Mouse (Mus musculus): ENCODE results near the gene Mb21d2. TPM values are rescaled to one million over a fixed set of nuclear protein-coding genes. Genes with fewer than 3 reads are reported as not detected.

The Mb21d2 gene
- polyA plus RNA-seq, 1 experiment: 35.5 TPM

DNA sequence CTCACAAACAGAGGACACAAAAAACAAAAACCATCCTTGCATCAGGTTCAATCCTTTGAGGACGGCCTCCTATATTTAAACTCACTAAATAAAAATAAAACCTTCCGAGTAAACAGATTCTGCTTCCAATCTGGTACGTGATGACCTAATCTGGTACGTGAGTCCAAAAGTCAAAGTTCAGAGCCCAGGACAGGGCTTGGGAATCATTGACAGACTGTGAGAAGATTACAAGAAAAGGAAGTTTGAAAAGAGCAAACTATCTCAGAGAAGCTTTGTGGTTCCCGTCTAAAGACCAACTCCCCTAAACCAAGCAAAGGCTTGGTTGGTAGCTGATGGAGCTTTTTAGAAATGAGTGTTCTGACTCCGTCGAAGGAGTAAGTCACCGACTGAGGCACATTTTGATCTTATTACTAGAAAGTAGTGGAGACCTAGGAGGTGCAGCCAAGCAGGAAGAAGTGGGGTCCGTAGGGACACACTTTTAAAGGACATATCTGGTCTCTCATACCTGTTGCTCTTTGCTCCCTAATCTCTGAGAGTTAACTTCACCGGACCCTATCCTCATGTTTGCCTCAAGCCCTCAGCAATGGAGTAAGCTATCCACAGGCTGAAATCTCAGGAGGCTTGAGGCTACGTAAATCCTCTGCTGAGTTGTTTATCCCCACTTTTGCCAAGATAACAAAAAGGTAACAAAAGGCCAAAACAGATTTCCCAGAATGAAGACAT lies 23.7 kb downstream of the Mb21d2 start:
- H3K4me1 ChIP-seq (ENCODE audit: control insufficient read depth, insufficient read depth, low read length): no peaks in the 10 kb centered on the region
- no peak overlapping the region for H3K27ac ChIP-seq (ENCODE audit: insufficient read depth, low read length)
- H3K4me3 ChIP-seq (ENCODE audit: insufficient read depth, low read length): no peak overlapping the region
- TF ChIP-seq POLR2A (IDR thresholded peaks at IDR 0.05; ENCODE audit: extremely low read depth, insufficient read depth, low read length): no peak
- TF ChIP-seq CTCF (IDR thresholded peaks at IDR 0.05; ENCODE audit: extremely low read depth, insufficient read depth, low read length): no peak

DNA sequence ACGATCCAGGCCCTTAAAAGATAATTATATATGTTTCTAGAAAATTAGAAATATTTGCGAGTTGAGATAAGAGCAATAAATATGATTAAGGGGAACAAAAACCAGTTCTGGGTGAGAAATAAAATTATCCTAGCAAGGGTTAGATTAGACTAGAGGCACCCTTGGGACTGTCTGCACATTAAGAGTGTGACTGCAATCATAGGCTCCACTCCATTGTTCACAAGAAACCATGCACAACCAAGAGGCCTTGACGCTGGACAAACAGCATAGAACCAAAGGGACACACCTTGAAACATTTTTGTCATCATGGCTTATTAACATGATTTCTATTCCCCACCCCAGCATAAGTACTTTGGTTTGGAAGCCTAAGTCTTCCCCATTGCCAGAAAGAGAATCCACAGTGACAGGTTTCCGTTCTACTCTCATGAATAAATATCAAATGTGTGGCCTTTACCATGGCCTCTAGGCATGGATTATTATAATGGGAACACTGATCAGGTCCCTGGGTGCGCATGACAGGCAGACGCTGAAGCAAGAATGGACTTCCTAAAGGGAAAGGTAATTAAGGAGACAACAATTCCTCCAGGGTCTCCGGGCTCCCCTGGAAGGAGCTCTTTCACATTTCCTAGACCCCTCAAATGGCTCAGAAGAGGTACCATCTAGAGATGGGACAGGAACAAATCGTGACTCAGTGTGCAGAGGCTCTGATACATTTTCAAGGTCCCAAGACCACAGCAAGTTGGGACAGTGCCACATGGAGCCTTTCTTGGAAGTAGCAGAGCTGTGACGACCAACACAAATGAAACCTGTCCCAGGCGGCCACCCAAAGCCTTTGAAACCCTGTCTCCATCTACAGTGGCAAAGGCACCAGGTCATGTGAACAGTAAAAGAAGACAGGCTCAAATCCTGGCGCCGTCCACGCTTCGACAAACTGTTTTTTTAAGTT lies 26.6 kb downstream of the Mb21d2 start:
- no peak overlapping the region for H3K4me3 ChIP-seq (ENCODE audit: insufficient read depth, low read length)
- no peak for TF ChIP-seq CTCF (IDR thresholded peaks at IDR 0.05; ENCODE audit: extremely low read depth, insufficient read depth, low read length)
- H3K4me1 ChIP-seq (ENCODE audit: control insufficient read depth, insufficient read depth, low read length): no peaks in the 10 kb centered on the region
- H3K27ac ChIP-seq (ENCODE audit: insufficient read depth, low read length): no peak overlapping the region

DNA sequence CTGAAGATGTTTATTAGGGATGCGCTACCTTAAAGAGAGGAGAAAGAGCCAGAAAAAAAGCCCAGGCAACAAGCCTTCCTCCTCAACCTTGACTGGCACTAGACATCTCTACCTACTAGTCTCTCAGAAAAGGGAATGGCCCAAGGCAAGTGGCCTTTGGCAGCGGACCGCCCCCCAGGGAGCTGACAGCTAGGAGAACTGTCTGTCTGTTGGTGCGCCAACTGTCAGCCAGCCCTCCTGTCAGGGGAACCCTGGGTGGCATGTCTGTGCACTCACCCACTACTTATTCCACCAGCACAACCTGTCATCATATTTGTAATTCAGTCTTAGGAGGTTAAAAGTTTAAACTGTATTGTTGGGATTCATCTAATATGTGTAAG lies 30.3 kb downstream of the Mb21d2 start:
- TF ChIP-seq POLR2A (IDR thresholded peaks at IDR 0.05; ENCODE audit: extremely low read depth, insufficient read depth, low read length) (no peak), CTCF (IDR thresholded peaks at IDR 0.05; ENCODE audit: extremely low read depth, insufficient read depth, low read length) (no peak)
- Histone ChIP-seq H3K4me3 (ENCODE audit: insufficient read depth, low read length) (no peak overlapping the region), H3K27ac (ENCODE audit: insufficient read depth, low read length) (no peak overlapping the region), H3K4me1 (ENCODE audit: control insufficient read depth, insufficient read depth, low read length) (no peaks in the 10 kb centered on the region; the same call in 1 of the 2 replicates)

DNA sequence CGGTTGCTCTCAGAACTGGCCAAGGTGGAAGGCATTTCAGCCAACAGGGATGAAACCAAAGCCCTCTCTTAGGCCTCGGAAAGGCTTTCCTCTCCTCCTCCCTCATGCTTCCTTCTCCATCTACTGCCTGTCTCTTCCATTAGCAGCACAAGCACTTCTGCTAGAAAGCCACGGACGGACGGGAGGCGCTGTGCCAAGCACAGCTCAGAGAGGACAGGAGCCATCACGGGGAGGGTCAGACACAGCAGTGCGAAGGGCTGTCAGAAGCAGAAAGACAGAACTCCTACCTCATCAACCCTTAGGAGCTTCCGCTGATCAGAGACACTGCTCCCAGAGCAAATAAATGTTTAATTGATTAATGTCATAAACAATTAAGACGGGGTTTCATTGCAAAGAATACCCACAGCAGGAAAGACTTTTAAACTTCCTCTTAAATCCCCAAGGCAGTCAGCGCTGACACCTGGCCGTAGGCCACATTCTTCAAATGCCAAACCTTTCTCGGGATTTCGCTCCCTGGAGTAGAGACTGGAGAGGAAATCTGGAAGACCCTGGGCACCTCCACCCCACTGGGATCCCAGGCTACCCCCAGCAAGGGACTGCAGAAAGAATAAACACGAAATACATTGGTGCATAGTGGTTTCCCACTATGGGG lies 30.8 kb downstream of the Mb21d2 start:
- Histone ChIP-seq H3K4me1 (ENCODE audit: control insufficient read depth, insufficient read depth, low read length) (no peaks in the 10 kb centered on the region; the same call in 1 of the 2 replicates), H3K27ac (ENCODE audit: insufficient read depth, low read length) (no peak overlapping the region), H3K4me3 (ENCODE audit: insufficient read depth, low read length) (no peak overlapping the region)
- TF ChIP-seq CTCF (IDR thresholded peaks at IDR 0.05; ENCODE audit: extremely low read depth, insufficient read depth, low read length) (no peak), POLR2A (IDR thresholded peaks at IDR 0.05; ENCODE audit: extremely low read depth, insufficient read depth, low read length) (no peak)

DNA sequence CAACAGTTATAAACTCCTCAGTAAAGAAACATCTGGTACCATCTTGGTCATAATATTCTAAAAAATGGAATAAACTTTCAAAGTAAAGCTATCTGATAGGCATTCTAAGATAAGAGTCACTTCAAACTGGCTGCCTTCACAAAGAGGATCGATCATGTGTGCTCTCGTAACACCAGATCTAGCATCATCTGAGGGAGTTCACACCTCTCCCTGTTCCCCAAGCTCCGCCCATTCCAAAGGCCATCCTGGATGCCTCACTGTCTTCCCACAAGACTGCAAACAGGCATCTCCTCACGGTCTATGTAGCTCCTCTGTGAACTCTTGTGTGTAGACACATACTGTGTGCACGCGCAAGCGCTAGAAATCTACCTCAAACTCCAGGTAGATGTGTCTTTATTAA lies 32.9 kb downstream of the Mb21d2 start:
- Histone ChIP-seq H3K4me3 (ENCODE audit: insufficient read depth, low read length) (no peak overlapping the region), H3K27ac (ENCODE audit: insufficient read depth, low read length) (no peak overlapping the region), H3K4me1 (ENCODE audit: control insufficient read depth, insufficient read depth, low read length) (no peaks in the 10 kb centered on the region; the same call in 1 of the 2 replicates)
- TF ChIP-seq CTCF (IDR thresholded peaks at IDR 0.05; ENCODE audit: extremely low read depth, insufficient read depth, low read length) (no peak), POLR2A (IDR thresholded peaks at IDR 0.05; ENCODE audit: extremely low read depth, insufficient read depth, low read length) (no peak)

DNA sequence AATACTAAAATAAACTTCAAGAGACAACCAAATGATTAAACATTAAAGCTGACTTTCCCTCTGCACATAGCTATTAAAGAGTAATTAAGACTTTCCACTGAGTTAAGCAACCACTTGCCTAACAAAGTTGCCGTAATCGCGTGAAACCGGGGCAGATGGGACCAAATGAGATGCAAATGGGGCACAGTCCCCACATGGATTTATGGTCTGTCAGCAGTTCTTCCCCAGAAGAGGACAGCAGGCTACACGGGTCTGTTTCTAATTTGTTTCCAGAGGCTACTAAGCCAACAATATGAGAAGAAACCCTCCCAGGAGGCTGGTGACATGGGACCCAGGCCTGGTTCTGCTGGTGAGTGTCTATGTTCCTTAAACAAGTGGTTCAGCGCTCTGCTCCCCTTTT lies 34.6 kb downstream of the Mb21d2 start:
- H3K27ac ChIP-seq (ENCODE audit: insufficient read depth, low read length): no peak overlapping the region
- H3K4me1 ChIP-seq (ENCODE audit: control insufficient read depth, insufficient read depth, low read length): no peaks in the 10 kb centered on the region; the same call in 1 of the 2 replicates
- no peak overlapping the region for H3K4me3 ChIP-seq (ENCODE audit: insufficient read depth, low read length)
- no peak for TF ChIP-seq POLR2A (IDR thresholded peaks at IDR 0.05; ENCODE audit: extremely low read depth, insufficient read depth, low read length)

- Histone ChIP-seq H3K4me3 (ENCODE audit: insufficient read depth, low read length) (no peak overlapping the region), H3K27ac (ENCODE audit: insufficient read depth, low read length) (no peak overlapping the region), H3K4me1 (ENCODE audit: control insufficient read depth, insufficient read depth, low read length) (no peaks in the 10 kb centered on the region; the same call in 1 of the 2 replicates)
- TF ChIP-seq POLR2A (IDR thresholded peaks at IDR 0.05; ENCODE audit: extremely low read depth, insufficient read depth, low read length) (no peak), CTCF (IDR thresholded peaks at IDR 0.05; ENCODE audit: extremely low read depth, insufficient read depth, low read length) (no peak)
Measured at GRCm38 (mm10) chr16:28893266-28893665, 36.2 kb downstream of the Mb21d2 start.

- H3K27ac ChIP-seq (ENCODE audit: insufficient read depth, low read length): no peak overlapping the region
- peaks cover 1% of the 10 kb centered on the region; the same call in 1 of the 2 replicates for H3K4me1 ChIP-seq (ENCODE audit: control insufficient read depth, insufficient read depth, low read length)
- no peak for TF ChIP-seq CTCF (IDR thresholded peaks at IDR 0.05; ENCODE audit: extremely low read depth, insufficient read depth, low read length)
- TF ChIP-seq POLR2A (IDR thresholded peaks at IDR 0.05; ENCODE audit: extremely low read depth, insufficient read depth, low read length): no peak
- H3K4me3 ChIP-seq (ENCODE audit: insufficient read depth, low read length): no peak overlapping the region
Measured at GRCm38 (mm10) chr16:28886201-28886745, 43.2 kb downstream of the Mb21d2 start.

- H3K27ac ChIP-seq (ENCODE audit: insufficient read depth, low read length): no peak overlapping the region
- H3K4me1 ChIP-seq (ENCODE audit: control insufficient read depth, insufficient read depth, low read length): peaks cover 1% of the 10 kb centered on the region; the same call in 1 of the 2 replicates
- no peak for TF ChIP-seq POLR2A (IDR thresholded peaks at IDR 0.05; ENCODE audit: extremely low read depth, insufficient read depth, low read length)
- TF ChIP-seq CTCF (IDR thresholded peaks at IDR 0.05; ENCODE audit: extremely low read depth, insufficient read depth, low read length): no peak
- H3K4me3 ChIP-seq (ENCODE audit: insufficient read depth, low read length): no peak overlapping the region
Measured at GRCm38 (mm10) chr16:28885474-28885873, 44.0 kb downstream of the Mb21d2 start.

All from cortical plate, adult 2 months (tissue).